Mouse (Mus musculus) testis, postnatal 14 days (tissue): ENCODE results near the gene Adarb2.
"Not testable (repeated sequence)": the region's sequence is repeated elsewhere in the genome, so short reads cannot be mapped to it uniquely, and the experiment has no call there.

Experiments
- DNase-seq: peaks from one replicate; pipeline ENCODE4 v3.0.0; 2021; ENCODE audit warnings: low spot score

Gene Adarb2

DNA sequence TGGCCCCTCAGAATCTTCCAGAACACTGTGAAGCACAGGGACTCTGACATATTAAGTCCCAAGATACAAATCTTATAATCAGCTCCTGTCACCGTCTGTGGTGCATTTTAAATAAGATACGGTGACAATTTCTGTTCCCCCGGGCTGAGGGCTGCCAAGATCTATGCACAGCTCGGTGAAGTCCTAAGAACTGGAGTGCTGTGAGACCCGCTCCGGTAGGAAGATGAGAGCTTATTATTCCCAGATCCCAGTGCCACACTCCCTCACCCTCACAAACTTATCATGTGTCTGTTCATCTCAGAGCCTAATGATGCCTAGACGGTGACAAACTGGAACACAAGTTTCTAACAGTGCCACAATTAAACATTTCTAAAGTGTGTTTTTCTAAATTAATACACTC, 384.8 kb downstream of the Adarb2 start:
- DNase-seq = no peak

DNA sequence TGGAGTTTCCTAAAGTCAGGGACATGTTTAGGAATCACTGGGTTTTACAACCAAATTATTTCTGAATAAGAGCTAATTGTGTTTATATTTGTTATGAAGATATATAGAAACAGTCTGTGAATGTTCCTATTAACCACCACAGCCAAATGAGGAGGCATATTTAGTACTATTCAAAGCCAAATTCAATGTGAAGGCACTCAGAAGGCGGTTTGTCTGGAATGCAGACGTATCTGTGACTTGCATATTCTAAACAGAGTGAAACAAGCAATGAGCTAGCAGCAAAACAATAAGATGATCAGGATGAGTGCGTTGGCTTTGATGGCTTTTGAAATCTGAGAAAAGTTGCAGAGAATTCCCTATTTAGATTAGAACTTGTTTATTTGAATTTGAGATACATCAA, 387.8 kb downstream of the Adarb2 start:
- no peak for DNase-seq

DNA sequence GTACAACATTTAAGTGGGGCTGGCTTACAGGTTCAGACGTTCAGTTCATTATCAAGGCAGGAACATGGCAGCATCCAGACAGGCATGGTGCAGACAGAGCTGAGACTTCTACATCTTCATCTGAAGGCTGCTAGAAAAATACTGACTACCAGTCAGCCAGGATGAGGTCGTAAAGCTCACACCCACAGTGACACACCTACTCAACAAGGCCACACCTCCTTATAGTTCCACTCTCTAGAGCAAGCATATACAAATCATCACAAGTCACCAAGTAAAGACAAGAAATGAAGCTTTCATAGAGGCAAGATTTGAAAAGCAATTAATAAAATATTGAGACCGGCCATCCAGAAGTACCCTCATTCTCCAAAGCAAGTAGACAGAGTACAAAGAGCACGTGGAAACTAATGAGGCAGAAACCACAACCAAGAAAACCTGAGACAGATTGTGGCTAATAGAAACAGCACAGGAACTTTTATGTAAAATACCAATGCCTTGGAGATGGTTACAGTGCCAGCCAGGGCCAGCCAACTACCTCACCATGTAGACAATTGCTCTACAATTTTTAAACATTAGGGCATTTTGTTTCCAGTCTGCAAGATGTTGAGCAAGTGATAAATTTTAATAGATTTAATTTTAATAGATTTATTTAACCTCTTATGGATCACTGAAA, 394.4 kb downstream of the Adarb2 start:
- DNase-seq = no peak

DNA sequence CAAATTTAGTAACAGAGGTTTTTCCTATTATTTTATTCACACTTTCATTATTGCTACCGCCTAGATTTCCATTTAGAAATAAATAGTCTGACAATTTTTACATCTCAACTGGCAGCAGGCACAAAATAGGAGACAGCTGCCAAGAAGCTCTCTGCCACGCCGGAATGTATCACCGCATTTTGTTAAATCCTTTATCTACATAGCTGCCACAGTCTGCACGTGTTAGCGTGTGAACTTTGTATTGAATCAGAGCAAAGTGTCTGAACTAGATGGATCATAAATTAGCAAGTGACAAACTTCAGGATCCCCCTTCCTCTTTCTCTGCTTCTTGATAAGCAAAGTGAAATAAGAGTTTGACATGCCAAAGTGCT, 395.0 kb downstream of the Adarb2 start:
- DNase-seq = no peak

DNA sequence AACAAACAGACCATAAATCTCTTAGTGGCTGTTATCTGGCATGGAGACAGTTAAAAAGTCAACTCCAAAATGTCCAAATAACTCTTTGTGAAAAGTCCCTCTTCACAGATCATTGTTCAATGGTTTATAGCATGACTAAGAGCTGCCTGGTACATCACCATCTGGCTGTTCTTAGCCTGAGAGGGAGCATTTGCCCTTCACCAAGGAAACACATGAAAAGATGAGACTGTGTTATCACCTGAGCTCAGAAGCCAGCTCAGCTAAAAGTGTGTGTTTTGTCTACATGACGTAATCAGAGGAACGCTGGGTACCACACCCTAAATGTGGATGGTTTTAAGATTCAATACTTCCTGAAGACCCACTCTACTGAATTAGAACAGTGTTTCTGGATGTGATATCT, 403.0 kb downstream of the Adarb2 start:
- DNase-seq = no peak

DNA sequence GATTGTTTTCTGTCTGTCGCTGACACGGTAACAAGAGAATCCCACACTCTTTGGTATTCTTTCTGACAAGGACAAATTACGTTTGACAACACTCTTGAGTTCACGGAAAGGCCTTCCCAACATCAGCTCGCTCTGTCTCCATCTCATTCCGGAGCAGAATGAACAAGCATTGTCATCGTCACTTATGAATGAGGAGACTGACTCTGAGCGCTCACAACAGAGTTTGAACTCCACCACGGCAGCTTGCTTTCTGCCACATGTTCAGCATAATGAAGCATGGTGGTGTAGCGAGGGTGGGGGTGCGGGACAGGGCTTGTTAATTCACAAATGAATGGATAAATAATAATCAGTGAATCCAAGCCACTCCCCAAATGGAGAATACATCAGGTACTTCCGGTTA, 405.4 kb downstream of the Adarb2 start:
- DNase-seq = no peak

DNA sequence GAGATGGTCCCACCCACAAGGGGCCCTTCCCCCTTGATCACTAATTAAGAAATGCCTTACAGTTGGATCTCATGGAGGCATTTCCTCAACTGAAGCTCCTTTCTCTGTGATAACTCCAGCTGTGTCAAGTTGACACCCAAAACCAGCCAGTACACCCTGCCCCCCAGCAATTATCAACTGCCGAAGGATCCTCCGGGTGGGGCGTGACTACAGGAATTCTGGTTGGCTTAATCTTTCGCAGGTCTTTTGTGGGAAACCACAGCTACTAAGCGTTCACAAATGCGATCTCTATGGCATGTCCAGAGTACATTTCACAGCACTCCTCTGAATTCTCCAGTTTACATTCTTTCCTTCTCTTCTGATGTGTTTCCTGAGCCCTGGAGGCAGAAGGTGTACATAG, 406.3 kb downstream of the Adarb2 start:
- not testable (repeated sequence) for DNase-seq

DNA sequence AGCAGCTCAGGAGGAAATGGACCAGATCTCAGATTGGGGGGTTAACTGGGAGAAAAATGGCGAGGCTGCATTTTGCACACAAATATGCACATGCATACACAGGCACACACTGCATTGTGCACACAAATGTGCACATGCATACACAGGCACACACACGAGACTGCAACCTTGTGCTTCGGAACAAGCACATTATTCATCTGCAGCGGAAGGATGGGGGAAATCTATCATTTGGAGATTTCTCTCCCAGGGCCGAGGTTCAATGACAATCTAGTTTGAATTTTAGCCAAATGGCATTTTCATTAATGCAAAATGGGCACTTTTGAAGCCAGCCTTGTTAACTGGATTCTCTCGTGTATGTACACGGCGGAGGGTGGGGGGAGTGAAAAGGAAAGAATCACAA, 408.3 kb downstream of the Adarb2 start:
- no peak for DNase-seq

DNA sequence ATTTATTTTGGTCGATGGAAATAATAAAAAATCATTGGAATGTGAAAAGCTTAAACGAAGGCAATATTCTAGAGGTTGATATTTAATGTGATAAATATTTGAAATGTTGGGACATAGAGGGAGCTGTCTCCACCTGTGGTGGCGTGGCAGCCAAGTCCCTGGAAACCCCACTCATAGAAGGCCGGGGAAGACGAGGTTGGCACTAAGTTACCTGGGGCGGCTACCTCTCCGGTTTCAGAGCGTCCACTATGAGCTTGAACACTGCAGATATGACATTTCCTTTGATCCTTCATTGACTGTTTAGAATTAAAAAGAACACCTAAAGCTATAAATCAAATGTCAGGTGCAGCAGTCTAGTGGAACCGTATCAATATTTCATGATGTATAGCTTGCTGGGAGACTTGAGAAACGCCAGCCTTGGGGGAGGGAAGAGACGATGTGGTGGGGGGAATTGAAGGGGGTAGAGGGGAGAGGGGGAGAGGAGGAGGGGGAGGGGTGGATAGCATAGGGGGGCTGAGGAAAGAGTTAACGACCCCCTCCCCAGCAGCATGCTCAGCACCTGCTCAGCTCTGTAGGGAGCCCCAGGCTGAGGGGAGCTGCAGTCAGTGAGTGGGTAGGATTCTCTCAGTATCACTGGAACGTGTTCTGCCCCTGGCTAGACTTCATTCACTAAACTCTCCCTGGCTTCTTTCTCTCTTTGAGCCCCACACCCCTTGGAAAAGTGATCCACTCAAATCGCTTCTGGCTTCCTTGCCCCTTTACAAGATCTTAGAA, 410.1 kb downstream of the Adarb2 start:
- DNase-seq = no peak

DNA sequence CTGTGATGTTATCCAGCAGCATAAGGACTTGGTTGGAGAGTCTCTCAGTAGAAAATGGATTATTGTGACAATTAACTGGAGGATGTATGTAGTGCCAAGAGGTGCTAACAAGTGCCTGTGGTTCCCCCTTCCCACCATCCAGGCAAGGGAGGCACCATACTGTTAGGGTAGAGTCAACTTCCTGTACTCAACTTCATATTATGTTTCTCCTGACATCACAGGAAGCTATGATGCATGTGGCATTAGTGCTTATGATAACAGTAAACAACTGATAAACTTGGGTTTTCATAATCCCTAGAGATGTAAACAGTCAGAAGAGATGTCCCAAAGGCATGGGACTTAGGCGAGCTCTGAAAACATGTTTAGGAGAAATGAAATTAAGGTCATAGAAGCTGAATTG, 414.0 kb downstream of the Adarb2 start:
- DNase-seq = no peak

DNA sequence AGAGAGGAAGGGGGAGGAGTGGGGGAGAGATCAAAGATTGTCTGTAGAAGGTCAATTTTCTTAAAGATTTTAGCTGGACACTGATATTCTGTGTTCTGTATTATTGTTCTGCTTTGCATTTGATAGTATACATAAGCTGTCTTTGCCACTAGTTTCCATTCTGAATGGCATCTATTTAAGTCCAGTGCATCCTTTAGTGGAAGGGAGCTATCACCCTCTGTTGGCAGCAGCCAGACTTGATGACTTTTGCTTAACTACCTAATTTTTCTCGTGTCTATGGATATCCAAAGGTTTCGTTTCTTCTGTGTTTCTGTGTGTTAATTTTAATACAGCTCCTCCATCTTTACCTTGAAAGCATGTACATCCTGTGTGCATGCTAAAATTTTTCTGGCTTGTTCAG, 419.6 kb downstream of the Adarb2 start:
- DNase-seq = no peak

DNA sequence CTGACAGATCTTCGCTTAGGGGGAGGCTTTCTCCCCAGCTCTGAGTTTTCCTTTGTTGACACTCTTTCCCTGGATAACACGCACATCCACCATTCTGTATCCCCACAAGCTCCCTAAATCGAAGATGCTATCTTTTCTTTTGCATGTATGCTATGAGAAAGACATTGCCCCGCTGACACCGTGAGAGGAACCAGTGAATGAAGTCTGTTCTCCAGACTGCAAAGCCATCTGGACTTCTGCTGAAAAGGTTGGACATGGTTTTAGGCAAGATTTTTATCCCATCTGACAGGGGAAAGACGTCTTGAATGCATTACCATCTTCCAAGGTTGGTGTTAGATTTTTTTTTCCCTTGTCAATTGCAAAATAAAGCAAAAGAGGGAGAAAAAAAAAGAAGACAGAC, 426.9 kb downstream of the Adarb2 start:
- DNase-seq = no peak

DNA sequence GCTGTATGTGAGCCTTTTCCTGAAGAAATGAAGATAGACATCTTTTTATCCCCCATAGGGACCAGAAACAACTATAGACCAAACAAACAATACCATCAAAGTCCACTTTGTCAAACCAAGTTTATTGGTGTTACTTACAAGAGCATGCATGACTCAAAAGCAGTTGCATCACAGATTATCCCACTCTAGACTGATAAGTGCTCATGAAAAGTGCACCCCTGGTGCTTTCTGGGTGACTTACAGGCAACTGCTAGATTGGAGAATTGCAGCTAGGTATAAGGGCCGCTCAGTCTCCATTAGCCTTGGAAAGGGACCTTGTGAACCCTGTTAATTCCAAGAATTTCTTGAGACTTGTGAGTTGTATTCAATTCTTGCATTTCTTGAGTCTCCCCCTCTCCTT, 429.0 kb downstream of the Adarb2 start:
- no peak for DNase-seq

DNA sequence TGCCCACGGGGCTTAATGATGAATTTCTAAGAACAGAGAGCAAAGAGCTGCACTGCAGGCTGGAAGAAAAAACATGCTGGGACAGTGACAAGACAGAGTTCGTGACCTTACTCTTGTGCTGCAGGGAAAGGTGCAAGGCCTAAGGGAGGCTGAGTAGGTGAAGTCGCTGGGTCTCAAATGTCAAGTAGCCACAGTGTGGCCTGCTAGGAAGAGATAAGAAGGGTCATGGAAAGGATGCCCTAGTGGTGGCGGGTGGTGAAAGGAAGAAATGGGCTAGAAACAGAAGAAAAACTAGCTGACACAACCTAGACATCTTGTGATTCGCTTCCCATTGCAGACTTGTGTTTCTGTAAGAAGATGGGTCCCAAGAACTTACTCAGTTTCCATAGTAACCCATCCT, 429.4 kb downstream of the Adarb2 start:
- no peak for DNase-seq

DNA sequence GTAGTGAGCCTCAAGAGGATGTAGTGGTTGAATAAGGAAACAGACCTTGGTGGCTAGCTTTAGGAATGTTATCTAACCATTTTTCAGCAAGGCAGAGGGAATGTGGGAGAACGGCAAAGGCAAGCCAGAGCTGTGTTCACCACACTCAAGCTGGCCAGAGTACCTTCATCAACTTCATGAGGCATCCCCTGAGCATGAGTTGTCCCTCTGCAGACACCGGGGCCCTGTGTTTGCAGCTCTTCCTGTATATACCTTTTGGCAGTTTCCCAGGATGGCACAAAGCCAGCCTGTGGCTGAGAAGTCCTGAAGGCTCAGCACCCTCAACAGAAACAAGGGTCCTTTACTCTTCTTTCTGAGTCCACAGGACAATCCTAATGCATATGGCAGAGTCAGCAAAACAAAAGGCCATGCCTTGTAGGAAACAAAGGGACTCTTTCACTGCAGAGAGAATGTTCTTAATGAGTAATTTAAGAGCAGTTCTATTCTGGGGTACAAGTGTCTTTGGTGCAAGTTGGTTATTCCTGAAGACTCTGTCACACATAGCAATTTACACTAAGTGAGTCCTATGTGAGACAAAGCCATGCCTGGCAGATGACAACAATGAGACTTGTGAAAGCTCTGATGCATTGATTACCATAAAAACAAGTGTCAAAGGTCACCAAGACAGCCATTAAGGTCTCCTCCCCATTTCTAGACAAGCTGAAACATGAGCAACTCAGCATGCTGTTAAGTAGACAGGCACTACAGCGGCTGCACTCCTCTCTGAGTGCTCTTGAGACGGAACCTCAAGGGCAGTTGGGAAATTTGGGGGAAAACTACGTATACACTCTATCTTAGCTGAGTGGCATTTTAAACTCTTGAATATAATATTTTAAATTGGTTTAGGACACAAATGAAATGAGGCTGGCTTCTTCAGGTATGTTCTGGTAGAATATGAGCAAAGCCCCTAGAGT, 431.0 kb downstream of the Adarb2 start:
- DNase-seq = no peak

DNA sequence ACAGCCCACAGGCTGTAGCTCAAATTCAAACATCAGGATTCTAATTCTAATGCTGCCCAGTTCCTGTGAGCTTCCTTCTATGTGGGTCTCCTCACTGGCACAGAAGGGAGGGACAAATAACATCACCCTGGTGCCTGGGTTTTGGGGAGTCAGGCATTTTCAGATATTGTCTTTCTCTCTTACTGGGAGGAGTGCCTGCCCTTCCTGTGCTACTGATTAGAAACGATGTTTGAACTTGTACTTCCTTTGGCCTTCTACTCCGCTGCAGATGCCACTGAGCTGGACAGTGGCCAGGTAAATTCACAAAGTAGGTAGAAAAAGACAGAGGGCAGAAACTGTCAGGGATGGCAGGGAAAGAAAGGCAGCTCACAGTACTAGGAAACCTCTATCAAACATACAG, 439.4 kb downstream of the Adarb2 start:
- no peak for DNase-seq

DNA sequence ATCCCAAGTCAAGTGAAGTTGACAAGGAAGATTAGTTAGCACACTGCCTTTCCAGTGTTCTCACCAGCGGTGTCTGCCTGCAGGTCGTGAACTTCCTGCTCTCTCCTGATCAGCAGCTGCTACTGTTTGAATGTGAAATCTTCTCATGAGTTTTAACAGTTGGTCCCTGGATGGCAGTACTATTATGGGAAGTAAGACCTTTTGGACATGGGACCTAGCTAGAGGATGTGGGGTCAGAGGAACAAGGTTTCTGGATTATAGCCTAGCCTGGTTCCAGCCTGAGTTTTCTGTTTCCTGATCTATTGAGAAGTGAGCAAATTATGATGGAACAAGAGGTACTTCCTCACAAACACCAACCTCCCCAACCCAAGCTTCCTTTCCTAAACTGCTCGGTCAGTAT, 441.3 kb downstream of the Adarb2 start:
- DNase-seq = no peak

DNA sequence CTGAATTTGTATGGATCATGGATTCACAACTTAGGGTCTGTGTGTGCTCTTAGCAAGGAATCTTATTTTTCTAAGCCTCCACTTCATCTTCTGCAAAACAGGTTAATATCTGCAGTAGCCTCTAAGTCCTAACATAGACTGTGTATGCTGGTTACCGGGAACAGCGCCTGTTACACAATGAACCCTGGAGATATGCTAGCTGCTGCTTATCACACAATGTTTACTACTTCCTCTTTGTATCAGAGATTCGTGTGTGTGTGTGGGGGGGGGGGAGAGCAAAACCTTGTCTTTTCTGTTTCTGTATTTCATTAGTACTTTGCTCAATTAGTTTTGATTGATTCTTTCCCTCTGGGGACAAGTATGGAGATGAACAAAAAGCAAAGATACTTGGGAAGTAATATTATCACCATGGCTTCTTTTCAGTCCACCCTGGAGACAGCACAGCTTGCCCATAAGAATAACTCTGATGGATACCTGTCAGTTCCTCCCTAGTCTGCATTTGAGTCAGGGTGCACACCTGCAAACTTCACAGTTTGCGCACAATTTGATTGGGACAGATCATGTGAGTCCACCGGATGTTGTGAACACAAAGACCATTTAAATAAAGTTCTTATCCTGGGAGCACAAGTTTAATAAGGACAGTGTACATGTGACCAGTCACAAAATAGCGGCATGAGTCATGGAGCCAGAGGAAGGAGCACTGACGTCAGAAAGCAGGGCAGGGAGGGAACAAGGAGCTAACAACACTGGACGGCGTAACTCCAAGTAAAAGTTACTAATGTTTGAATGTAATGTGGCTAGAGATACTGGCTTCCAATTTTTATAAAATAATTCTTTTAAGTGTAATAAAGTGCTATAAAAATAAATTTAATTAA, 442.4 kb downstream of the Adarb2 start:
- DNase-seq = no peak

DNA sequence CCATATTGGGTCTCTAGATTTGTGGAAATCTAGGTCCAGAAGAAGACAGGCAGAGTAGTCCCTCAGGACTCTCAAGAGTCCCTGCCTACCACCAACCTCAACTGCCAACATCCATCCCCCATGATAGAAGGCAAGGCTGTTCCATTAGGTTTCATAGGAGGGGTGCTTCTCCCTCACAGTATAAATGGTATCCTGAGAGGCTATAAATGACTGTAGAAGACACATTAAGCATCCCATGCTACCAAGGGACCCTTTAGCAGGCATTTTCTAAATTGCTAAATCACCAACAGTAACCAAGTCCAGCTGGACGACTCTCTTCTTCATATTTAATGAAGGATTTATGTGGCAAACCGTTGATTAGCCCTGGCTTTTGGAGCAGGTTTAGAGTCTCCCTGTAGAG, 446.6 kb downstream of the Adarb2 start:
- DNase-seq = no peak

DNA sequence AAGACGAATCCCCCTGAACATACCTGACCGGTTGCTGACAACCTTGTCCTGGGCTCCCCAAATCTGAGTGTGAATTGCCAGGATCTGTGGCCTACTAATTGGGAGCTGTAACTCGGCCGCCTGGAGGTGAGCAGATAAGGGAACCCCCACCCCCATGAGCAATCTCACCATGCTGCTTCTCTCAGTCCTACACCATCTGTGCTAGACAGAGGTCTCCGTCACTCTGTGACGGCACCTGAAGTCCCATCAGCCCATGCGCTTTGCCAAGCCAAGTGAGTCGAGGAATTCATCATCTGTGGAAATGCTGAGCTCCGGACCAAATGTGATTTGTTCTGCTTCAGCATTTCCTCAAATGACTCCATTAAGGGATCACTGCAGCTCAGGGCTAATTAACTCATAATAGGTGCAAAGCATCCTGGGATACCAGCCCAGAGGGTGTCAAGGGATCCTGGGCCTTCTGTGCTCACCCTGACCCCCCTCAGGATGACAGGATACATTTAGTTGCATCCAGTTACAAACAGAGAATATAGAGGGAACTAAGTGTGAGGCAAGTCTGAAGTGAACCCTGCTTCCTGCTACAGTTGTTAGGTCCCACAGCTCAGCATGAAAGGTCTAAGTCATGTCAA, 462.1 kb downstream of the Adarb2 start:
- no peak for DNase-seq

DNA sequence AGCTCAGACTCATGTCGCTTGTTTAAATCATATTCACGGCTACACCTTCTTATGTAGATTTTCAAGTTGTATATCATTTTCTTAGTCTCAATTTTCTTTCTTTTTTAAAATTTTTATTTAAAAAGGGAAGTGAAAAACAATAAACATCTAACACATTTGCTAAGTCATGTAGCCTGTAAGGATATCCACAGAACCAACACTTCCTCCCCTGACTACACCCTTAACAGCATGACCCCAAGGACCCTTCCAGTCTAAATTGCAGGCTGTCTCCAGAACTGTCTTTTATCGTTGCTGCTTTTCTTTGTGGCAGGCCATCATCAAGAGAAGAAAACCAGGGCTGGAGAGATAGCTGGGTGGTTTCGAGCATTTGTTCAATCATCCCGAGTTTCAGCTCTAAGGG, 474.5 kb downstream of the Adarb2 start:
- no peak for DNase-seq
